Mouse (Mus musculus): ENCODE results near the gene Chad.

DNA sequence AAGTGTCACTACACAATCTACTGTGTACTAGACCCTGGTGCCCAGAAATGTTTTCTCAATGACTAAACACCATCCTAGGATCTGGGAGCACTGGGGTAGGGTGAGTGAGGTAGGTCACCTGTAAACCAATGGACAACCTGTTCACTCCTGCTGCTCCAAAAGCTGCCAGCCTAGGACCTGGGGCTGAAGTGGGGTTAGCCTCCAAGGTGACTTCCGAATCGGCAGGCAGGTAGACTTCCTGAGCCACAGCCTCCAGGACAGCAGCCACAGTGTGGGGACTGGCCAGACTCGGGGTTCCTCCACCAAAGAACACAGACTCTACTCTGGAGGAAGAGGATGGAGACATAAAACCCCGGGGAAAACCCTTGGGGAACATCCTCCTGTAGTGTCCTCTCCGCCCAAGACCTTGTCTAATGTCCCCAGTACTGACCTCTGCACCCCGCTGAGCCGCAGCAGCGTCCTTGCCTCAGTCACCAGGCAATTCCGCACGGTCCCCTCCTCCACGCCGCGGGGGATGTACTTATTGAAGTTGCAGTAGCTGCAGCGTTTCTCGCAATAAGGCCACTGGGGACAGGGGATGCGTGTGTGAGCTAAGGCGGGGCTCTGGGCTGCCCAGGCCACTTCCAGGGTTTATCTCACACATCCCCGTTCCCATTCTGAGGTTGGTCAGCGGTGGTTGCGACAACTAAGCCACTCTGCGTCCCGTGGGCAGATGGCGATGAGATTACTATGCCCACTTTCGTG, 16.6 kb upstream of the Chad start:
- TF ChIP-seq POLR2A (IDR thresholded peaks at IDR 0.05; ENCODE audit: low read depth, low read length), result no peak
- TF ChIP-seq CTCF (IDR thresholded peaks at IDR 0.05; ENCODE audit: extremely low read depth, insufficient read depth, insufficient read length, insufficient replicate concordance), result no peak

All from spleen, adult 2 months (tissue).